Mouse (Mus musculus) A20 (cell line): Measurements from ENCODE around the gene Afg3l1.
"Not testable (repeated sequence)": the region's sequence is repeated elsewhere in the genome, so short reads cannot be mapped to it uniquely, and the experiment has no call there.

Experiments
- DNase-seq: peaks from one replicate; pipeline ENCODE4 v3.0.0-alpha.2; 2011; ENCODE audit warnings: low read depth, low spot score

Afg3l1 gene

GRCm38 (mm10) chr8:123477737-123478258 lies at the start of gene Afg3l1:
Gene Afg3l1, plus strand, starts transcription at chr8:123477903.
- DNase-seq, result peak; percentile 96

DNA sequence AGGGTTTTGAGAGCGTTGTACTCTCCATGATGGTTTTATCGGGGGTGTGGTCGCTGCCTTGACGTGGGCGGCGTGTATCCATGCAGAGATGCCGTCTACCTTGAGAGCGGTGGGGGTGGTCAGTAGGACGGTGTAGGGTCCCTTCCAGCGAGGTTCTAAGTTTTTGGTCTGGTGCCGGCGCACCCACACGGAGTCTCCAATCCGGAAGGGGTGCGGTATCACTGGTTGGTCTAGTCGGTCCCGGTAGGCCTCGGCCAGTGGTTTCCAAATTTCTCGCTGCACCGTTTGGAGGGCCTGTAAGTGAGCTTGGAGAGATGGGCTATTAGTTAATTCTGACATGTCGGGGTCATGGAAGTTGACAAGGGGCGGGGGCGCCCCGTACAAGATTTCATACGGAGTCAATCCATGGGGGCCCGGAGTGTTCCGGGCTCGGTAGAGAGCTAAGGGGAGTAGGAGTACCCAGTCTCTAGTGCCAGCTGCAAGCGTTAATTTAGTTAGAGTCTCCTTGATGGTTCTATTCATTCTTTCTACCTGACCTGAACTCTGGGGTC lies 49.3 kb upstream of the Afg3l1 start:
- peak; percentile 97 for DNase-seq

GRCm38 (mm10) chr8:123428939-123429721 lies 48.6 kb upstream of the Afg3l1 start:
- DNase-seq, result peak; percentile 95

DNA sequence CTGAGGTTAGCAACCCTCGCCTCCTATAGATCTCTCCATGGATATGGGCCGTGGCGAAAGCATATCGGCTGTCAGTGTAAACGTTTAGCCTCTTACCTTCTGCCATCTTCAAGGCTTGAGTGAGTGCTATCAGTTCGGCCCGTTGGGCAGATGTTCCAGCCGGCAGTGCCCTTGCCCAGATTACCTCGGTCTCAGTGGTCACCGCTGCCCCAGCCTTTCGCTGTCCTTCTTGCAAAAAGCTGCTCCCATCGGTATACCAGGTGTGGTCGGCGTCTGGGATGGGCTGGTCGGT lies 48.0 kb upstream of the Afg3l1 start:
- DNase-seq, result not testable (repeated sequence)

- peak; percentile 85 for DNase-seq
Observed at GRCm38 (mm10) chr8:123430936-123431335, 46.8 kb upstream of the Afg3l1 start.

GRCm38 (mm10) chr8:123431616-123432365 lies 45.9 kb upstream of the Afg3l1 start:
- DNase-seq, result peak; percentile 92

DNA sequence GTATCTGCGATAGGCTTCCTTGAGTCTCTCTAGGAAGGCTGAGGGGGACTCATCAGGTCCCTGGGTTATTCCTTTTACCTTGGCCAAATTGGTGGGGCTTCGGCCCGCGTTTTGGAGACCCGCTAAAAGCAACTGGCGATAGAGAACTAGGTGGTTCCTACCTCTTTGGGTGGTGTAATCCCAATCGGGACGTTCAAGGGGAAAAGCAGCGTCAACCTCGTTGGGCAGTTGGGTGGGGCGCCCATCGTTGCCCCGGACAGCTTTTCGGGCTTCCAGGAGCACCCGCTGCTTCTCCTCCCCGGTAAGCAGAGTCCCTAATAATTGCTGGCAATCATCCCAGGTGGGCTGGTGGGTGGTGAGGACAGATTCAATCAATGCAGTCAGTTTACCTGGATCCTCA lies 45.3 kb upstream of the Afg3l1 start:
- DNase-seq, result peak; percentile 88

- peak; percentile 96 for DNase-seq
Observed at GRCm38 (mm10) chr8:123433241-123433974, 44.3 kb upstream of the Afg3l1 start.

DNA sequence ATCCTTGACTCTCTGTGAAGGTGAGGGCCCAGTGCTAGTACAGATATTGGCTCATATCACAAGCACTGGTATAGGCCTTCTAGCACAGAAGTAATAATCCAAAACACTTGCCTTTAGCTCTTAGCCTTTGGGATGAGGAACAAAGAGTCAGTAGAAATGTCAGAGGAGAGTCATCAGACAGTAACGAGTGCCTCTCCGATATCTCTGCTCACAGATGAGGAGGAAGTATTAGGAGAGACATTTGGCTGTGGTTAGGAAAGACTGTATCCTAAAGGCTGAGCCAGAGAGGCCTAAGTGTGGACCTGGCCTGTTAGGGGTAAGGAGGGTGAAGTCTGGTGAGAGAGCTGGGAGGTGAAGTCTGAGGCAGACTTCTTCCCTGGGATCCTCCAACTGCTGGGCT lies 35.9 kb upstream of the Afg3l1 start:
- DNase-seq, result no peak

DNA sequence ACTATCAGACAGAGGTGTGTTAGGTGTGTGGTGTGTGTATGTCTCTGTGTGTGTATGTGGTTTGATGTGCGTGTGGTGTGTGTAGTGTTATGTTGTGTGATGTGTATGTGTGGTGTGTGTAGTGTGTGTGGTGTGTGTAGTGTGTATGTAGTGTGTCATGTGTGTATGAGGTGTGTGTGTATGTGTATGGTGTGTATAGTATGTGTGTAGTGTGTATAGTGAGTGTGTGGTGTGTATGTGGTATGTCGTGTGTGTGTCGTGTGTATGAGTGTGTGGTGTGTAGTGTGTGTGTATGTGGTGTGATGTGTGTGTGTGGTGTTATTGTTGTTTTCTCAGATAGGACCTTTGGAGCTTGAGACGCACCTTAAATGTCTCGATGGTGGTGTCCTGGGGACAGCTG lies 35.4 kb upstream of the Afg3l1 start:
- no peak for DNase-seq

- DNase-seq, result peak; percentile 97
Observed at GRCm38 (mm10) chr8:123442871-123443575, 34.7 kb upstream of the Afg3l1 start.

- no peak for DNase-seq
Observed at GRCm38 (mm10) chr8:123443576-123443921, 34.2 kb upstream of the Afg3l1 start.

GRCm38 (mm10) chr8:123444131-123444530 lies 33.6 kb upstream of the Afg3l1 start:
- DNase-seq, result no peak

GRCm38 (mm10) chr8:123445981-123446380 lies 31.7 kb upstream of the Afg3l1 start:
- no peak for DNase-seq

GRCm38 (mm10) chr8:123446799-123447198 lies 30.9 kb upstream of the Afg3l1 start:
- no peak for DNase-seq

GRCm38 (mm10) chr8:123450783-123451182 lies 26.9 kb upstream of the Afg3l1 start:
- no peak for DNase-seq

GRCm38 (mm10) chr8:123451747-123452146 lies 26.0 kb upstream of the Afg3l1 start:
- not testable (repeated sequence) for DNase-seq

DNA sequence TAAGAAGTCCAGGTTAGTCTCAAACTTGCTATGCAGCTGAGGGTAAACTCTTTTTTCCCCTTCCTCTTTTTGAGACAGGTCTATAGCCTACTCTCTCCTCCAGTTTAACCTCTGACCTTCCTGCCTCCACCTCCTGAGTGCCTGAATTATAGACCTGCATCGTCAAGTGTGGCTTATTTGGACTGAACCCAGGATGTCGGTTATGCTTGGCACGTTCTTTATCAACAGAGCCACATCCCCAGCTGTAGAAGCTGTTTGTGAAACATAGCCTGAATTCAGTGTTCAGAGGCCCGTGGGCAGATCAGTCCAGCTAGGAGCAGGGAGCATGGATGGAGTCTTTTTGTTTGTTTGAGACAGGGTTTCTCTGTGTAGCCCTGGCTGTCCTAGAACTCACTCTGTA lies 25.6 kb upstream of the Afg3l1 start:
- no peak for DNase-seq

GRCm38 (mm10) chr8:123453291-123453690 lies 24.4 kb upstream of the Afg3l1 start:
- no peak for DNase-seq

DNA sequence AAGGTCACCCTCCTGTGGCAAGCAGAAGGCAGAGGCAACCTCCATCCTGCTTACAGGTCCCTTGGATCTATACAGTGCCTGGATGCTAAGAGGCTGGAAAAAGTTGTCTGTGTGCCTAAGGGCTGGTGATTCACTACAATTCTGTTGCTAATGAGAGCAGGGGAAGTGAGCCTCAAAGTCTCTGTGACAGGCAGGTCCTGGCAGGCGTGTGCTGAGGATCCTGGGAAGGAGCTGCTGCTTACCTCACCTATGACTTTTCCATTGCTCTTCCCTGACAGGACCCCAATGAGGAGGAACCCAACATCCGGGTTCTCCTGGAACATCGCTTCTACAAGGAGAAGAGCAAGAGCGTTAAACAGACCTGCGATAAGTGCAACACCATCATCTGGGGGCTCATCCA lies 23.8 kb upstream of the Afg3l1 start:
- no peak for DNase-seq

DNA sequence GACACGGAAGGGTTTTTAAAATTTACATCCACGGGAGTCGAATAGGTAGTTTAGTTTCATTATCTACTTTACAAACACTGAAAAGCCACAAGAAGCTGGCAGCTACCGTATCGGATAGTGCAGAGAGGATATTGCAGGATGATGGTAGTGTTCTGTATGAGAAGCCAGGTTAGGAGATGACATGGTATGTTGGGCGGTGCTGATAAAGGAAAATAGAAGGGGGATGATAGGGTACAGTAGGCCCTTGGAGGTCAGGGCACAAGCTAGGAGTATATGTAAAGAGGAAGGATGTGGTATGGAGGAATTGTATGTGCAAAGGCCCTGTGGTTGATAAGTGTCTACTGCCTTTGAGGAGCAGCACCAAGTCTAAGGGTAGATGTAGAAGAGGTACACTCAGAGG lies 23.1 kb upstream of the Afg3l1 start:
- no peak for DNase-seq
